Mouse (Mus musculus) right cerebral cortex, postnatal 36 days (tissue): ENCODE measurements around the gene Dars.

Experiments
- DNase-seq, 2 experiments: peaks; one replicate each; pipeline ENCODE4 v3.0.0; 2022; ENCODE audit warnings: low spot score in 2 of 2, mixed read lengths in 1 of 2

Dars gene

DNA sequence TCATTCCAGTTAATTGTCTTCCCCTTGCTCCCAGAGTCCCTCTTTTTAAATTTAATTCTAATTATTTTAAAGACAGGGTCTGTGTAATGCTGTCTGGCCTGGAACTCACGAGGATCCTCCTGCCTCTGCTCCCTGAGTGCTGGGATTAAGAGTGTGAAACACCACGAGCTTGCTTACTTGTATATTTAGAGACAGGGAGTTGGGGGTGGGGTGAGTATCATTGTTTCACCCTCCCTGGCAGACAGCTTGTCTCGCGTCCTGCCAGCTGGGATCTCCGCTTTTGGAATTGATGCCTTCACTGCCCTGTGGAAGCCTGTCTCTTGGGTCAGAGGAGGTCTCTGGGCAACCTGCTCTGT lies 343 bp upstream of the Dars start:
- no peak for DNase-seq

DNA sequence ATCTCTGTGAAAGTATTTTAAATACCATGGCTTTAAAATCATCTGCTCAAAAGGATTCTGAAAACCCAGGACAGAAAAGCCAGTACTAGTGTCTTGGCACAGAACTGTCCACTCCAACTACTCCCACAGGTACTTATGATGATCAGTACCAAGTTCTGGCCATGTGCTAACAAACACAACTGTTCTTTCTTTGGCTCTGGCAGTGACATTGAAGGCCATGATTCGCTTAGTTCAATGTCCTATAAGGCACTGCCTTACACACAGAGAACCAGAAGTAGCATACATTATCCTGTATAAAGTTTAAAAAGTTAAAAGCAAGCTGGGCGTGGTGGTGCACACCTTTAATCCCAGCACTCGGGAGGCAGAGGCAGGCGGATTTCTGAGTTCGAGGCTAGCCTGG lies 6.0 kb downstream of the Dars start:
- DNase-seq, result no peak

DNA sequence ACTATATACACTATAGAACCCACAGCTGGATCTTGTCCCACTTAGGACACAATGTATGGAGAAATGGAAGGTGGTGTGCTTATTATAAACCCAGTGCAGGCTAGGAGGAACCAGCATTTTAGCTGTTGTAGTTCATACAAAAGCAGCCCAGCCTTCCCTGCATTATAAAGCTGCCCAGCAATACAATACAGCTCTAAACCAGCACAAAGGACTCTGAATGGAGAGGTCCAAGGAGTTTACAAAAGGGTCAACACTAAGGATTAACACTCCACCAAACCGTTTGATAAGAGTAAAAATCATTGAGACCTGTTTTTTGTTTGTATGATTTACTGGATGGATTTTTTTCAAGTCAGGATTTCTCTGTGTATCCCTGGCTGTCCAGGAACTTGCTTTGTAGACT lies 10.3 kb downstream of the Dars start:
- no peak for DNase-seq

- DNase-seq, result no peak
Observed at GRCm38 (mm10) chr1:128405675-128406074, 11.5 kb downstream of the Dars start.

DNA sequence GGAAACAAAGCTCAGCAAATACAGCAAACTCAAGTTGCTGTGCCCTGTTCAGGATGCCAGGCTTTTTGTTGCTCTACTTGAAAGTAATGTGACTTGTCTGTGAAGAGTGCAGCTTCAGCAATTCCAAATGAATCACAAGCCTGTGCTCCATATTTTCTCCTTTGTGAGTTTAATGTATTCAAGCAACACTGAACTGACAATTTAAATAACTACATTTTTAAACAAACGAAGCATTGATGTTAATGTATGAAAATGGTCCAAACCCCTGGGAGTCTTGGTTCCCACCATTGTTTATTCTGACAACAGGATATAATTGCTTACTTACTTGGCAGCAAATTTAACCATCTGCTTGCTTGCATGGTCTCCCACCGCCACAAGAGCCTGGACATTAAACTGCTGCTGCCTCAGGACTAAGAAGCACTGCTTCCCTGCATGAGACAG lies 12.1 kb downstream of the Dars start:
- DNase-seq, result no peak

GRCm38 (mm10) chr1:128400926-128401325 lies 16.2 kb downstream of the Dars start:
- DNase-seq, result no peak

DNA sequence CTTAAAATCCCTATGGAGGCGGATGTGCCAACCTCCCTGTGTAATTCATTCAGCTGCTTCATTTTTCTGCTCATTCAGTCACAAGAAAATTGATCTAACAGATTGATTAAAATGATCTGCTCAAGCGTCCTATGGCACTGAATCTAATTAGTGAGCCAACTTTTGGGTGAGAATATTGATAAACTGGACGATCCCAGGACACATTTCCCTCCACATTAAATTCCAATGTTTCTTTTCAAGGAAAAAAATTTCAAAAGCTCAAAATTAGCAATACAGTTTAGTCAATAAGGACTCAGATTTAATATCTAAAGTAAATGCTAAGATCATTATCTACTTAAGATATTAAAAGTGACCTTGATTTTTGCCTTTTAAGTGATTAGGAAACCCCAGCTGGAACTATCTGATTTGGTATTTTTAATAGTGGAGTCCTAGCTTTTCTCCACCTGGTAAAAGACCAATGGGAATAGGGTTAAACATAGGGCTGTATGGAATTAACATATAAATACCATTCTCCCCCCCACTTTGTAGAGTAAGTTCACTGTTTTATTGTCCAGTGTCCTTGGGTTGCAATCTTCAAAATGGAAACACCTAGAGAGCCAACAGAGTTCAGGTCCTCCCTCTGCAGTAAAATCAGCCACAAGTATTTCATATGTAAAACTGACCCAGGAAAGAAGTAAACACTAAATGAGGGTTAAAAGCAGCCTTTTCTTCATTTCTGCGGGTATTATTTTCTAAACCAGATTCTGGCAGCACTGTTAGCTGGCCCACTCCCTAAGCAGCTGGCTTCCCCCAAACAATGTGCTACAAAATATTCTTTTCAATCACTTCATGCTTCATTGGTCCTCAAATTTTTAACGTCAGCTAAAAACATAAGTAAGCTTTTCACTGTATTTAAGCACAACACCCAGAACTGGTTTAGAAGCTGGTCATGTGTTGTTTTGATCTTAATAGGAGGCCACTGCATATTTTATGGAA lies 16.9 kb downstream of the Dars start:
- no peak for DNase-seq

- no peak for DNase-seq
Observed at GRCm38 (mm10) chr1:128398738-128399445, 18.3 kb downstream of the Dars start.

DNA sequence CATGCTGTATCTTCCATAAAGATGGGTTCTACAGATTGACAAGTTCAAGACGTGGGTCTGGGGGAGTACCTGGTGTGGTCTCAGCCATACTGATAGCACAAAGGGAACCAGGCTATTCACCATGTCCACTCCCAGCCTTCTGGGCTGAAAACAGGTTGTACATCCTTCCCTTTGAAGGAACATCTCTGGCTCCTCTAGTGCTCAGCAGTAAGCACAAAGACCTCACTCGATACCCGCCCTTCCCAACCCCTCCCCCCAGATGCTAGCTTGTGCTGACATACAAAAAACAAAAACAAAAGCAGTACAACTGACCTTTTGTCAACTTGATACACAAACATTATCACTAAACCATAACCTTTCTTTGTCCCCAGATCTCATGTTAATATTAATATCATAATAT lies 22.5 kb downstream of the Dars start:
- no peak for DNase-seq

DNA sequence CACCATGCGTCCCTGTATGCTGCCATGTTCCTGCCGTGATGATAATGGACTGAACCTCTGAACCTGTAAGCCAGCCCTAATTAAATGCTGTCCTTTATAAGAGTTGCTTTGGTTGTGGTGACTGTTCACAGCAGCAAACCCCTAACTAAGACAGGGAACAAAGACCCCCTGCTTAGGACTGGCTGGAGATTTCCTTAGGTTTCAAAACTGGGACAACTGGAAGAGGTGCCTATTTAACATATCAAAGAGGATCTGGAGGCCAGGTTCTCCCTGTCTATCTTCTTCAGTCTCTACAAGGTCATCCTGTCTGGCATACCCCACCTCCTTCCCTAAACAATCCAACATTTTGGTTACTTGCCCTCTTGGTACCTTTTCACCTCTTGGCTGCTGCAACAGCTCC lies 24.8 kb downstream of the Dars start:
- no peak for DNase-seq

DNA sequence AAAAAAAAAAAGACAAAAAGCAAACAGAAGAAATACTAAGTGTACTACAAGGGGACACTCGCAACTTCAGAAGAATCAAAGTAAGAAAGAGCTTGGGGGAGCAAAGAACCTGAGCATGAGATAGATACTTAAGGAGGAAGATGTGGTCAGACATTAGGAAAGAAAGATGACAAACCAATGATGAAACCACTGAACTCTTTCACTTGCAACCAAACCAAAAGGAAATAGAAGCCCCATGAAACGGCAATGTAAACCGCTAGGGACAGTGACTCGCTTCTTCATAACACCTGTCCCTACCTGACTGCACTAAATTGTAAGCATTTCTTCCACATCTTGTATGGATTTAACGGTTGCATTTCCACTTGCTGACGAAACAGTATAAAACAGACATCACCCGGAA lies 30.7 kb downstream of the Dars start:
- DNase-seq, result no peak

DNA sequence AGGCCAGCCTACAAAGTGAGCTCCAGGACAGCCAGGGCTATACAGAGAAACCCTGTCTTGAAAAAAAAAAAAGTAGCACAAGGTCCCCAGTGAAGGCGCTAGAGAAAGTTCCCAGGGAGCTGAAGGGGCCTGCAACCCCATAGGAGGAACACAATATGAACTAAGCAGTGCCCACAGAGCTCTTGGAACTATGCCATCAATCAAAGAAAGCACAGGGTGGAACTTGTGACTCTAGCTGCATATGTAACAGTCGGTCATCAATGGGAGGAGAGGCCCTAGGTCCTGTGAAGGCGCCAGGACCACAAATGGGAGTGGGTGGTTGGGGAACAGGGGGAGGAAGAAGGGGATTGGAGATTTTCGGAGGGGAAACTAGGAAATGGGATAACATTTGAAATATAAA lies 40.3 kb downstream of the Dars start:
- no peak for DNase-seq

GRCm38 (mm10) chr1:128372143-128372860 lies 44.9 kb downstream of the Dars start:
- DNase-seq, result no peak

DNA sequence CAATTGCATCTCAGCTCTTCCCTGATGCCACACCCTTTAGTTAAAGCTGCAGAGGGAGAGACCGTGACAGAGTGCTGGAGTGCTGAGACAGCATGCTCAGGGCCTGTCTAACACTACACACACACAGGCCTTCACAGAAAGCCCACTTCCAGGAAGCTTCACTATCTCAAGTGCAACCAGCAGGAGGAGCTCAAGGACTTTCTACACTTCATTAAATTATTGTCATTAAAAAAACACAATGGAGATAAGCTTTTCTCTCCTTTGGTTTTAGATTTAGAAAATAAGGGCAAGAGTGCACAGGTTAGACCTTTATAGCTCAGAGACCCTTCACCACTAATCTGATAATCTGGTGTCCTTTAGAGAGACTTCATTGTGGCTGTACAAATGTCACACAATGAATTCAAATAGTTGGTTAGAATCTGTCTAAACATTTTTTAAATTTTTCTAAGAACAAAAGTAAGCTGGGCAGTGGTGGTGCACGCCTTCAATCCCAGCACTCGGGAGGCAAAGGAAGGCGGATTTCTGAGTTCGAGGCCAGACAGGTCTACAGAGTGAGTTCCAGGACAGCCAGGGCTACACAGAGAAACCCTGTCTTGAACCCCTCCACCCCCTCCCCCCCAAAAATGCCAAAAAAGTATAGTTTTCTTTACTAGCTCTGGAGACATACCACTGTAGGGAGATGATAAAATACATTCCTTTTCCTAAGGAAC lies 48.3 kb downstream of the Dars start:
- peak in 1 of 2 experiments; percentile 19 for DNase-seq

DNA sequence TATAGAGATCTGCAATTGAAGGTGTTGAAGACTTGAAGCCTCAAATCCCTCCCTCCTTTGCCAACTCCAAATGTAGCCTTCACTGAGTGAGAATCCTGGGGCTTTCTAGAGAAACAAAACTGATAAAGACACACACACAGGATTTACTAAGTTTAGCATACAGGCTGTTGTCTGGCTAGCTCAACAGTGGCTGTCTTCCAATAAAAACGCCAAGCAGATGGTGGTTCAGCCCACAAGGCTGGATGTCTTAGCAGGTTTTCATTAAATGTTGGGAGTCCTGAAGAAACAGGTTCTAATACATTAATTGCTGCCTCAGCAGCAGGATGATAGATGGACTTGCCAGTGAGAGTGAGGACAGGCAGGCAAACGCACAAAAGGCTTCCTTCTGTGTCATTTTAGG lies 56.6 kb downstream of the Dars start:
- peak; percentile 30 to 32 for DNase-seq

- peak; percentile 90 to 91 for DNase-seq
Observed at GRCm38 (mm10) chr1:128359554-128360376, 57.4 kb downstream of the Dars start, which contains the start of gene Mcm6. TSS of gene Mcm6 (minus strand) at chr1:128359664.

DNA sequence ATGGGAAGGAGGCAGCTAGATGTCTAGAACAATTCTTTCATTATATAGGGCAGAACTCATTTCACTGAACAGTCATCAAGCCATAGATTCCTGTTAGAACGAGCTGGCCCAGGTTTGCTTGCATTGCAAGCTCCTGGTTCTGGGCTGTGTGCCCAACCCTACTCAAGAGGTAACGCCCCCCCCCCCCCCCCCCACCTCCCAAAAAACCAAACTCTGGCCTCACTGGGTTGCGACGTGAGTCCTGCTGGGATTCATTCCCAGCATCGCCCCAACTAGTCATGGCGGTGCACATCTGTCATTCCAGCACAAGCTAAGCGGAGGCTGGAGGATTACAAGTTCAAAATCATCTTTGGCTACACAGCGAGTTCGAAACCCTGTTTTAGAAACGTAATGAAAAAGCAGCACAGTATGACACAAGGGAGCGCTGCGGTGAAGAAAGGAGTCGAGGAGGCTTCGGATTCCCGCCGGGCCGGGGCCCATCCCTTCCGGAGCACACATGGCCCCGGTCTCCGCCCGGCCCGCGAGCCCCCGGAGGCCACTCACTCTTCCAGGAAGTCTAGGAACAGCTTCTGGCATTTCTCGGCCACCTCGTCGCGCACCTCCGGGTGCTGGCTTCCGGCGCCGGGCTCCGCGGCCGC lies 58.1 kb downstream of the Dars start:
- DNase-seq, result no peak

GRCm38 (mm10) chr1:128358276-128358675 lies 58.9 kb downstream of the Dars start:
- no peak for DNase-seq

GRCm38 (mm10) chr1:128357452-128357851 lies 59.7 kb downstream of the Dars start:
- DNase-seq, result no peak

DNA sequence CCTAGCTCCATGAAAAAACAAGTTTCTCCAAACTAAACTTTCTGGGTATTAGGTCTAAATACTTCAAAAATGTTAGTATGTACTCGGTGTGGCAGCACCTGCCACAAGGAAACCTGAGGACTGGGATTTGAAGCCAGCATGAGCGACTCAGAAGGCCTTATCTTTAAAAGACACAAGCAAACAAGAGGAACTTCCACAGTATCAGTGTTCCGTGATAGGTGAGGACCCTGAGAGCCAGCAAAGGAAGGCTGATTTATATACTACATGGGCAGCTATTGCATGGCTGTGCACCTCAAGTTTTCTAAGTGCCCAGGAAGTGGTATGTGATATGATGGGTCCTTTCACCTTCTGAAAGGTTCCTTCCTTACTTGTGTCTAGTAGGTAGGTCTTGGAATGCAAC lies 64.1 kb downstream of the Dars start:
- no peak for DNase-seq
